Mouse (Mus musculus): ENCODE results near the gene Ang2. TPM values are rescaled to one million over a fixed set of nuclear protein-coding genes. Genes with fewer than 3 reads are reported as not detected.
"Not testable (repeated sequence)": the region's sequence is repeated elsewhere in the genome, so short reads cannot be mapped to it uniquely, and the experiment has no call there.

Ang2 gene
- polyA plus RNA-seq, 1 experiment: 1.7 TPM

DNA sequence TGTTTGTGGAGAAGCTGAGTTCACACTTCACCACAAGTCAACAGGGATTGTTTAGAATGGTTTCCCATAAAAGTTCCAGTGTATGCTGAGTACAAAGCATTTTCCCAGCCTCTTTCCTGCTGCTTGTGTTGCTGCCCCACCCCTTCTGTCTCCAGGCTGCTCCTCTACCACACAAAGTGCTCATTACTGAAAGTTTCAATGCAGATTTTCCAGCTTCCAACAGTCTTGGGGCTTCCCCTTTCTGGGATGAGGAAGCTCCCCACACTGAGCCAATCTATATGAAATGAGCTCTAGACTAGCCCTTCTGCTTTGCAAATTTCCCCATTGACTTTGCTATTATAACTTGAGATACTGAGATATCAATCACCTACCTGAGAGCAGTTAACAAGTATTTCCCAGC, 32.9 kb downstream of the Ang2 start:
- H3K79me3 ChIP-seq (ENCODE audit: low read depth): no peaks in the 10 kb centered on the region
- H3K4me3 ChIP-seq (ENCODE audit: insufficient read depth, poor library complexity, severe bottlenecking): no peak overlapping the region
- no peak for TF ChIP-seq MAX (IDR thresholded peaks at IDR 0.05)
- no peak for TF ChIP-seq USF1 (IDR thresholded peaks at IDR 0.05; ENCODE audit: low read depth)
- H3ac ChIP-seq (ENCODE audit: control insufficient read depth, insufficient read length, low read depth): no peak overlapping the region
- no peaks in the 10 kb centered on the region for H3K27me3 ChIP-seq (ENCODE audit: control insufficient read depth, insufficient read depth, insufficient read length)
- no peaks in the 10 kb centered on the region for H3K36me3 ChIP-seq (ENCODE audit: control insufficient read depth, insufficient read depth)
- no peaks in the 10 kb centered on the region for H3K79me2 ChIP-seq (ENCODE audit: control insufficient read depth, insufficient read depth)

DNA sequence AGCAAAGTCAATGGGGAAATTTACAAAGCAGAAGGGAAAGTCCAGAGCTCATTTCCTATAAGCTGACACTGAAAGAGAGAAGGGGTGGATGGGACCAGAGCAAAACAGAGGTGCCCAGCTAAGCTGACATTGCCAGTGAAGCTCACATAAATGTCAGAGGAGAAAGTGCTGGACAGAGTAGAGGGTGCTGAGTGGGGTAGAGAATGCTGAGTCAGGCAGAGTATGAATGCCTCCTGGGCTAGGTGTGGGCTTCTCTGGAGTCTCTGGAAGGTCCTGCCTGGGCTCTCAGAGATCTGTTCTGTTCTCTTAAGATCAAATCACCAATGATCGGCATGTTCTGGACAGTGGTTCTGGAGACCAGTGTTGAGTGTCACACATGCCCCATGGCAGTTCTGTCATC, 33.5 kb downstream of the Ang2 start:
- Histone ChIP-seq H3K27me3 (ENCODE audit: control insufficient read depth, insufficient read depth, insufficient read length) (no peaks in the 10 kb centered on the region), H3K79me3 (ENCODE audit: low read depth) (no peaks in the 10 kb centered on the region), H3ac (ENCODE audit: control insufficient read depth, insufficient read length, low read depth) (no peak overlapping the region), H3K79me2 (ENCODE audit: control insufficient read depth, insufficient read depth) (no peaks in the 10 kb centered on the region), H3K4me3 (ENCODE audit: insufficient read depth, poor library complexity, severe bottlenecking) (no peak overlapping the region), H3K36me3 (ENCODE audit: control insufficient read depth, insufficient read depth) (no peaks in the 10 kb centered on the region)
- TF ChIP-seq MYOD1 (IDR thresholded peaks at IDR 0.05; ENCODE audit: control insufficient read depth, insufficient read length, low read depth): no peak

GRCm38 (mm10) chr14:51163323-51163722, 35.6 kb downstream of the Ang2 start:
- not testable (repeated sequence) for H3K4me3 ChIP-seq (ENCODE audit: insufficient read depth, poor library complexity, severe bottlenecking); H3ac ChIP-seq (ENCODE audit: control insufficient read depth, insufficient read length, low read depth); H3K27me3 ChIP-seq (ENCODE audit: control insufficient read depth, insufficient read depth, insufficient read length); H3K79me3 ChIP-seq (ENCODE audit: low read depth); H3K79me2 ChIP-seq (ENCODE audit: control insufficient read depth, insufficient read depth); H3K36me3 ChIP-seq (ENCODE audit: control insufficient read depth, insufficient read depth)

DNA sequence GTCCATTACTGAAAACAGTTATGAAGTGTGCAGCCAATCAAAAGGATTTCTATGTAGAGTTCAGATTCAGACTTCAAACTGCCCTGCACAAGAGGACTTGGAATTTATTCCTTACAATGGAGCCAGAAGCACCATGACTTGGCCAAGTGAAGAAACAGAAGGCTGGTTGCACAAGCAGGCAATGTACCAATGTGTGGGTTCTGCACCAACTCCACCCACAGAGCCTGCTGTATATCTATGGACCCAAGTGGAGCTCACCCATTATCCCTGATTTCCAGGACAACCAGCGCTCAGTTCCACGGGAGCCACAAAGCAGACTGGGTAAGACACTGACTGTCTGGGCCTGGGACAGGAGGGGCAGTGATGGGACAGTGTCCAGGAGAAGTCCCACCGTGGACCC, 37.0 kb downstream of the Ang2 start, which contains the start of gene Rnase2b:
Rnase2b (plus strand) TSS at position 285 of the 400 bp plus-strand sequence.
- not testable (repeated sequence) for H3K4me3 ChIP-seq (ENCODE audit: insufficient read depth, poor library complexity, severe bottlenecking); H3K27me3 ChIP-seq (ENCODE audit: control insufficient read depth, insufficient read depth, insufficient read length); H3ac ChIP-seq (ENCODE audit: control insufficient read depth, insufficient read length, low read depth); H3K79me3 ChIP-seq (ENCODE audit: low read depth); H3K36me3 ChIP-seq (ENCODE audit: control insufficient read depth, insufficient read depth); H3K79me2 ChIP-seq (ENCODE audit: control insufficient read depth, insufficient read depth)

DNA sequence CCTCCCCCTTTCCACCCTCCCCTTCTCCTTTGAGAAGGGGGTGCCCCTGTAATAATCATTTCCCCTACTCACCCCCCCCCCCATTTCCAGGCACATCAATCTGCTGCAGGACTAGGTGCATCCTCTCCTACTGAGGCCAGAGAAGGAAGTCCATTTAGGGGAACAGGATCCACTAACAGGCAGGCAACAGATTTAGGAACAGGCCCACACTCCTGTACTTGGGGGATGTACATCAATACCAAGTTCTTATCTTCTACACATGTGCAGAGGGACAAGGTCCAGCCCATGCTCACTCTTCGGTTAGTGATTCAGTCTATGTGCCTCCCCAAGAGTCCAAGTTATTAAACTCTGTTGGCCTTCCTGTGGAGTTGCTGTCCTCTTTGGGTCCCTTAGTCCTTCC, 41.9 kb downstream of the Ang2 start:
- Histone ChIP-seq H3K36me3 (ENCODE audit: control insufficient read depth, insufficient read depth) (no peaks in the 10 kb centered on the region), H3ac (ENCODE audit: control insufficient read depth, insufficient read length, low read depth) (no peak overlapping the region), H3K79me2 (ENCODE audit: control insufficient read depth, insufficient read depth) (no peaks in the 10 kb centered on the region), H3K27me3 (ENCODE audit: control insufficient read depth, insufficient read depth, insufficient read length) (no peaks in the 10 kb centered on the region), H3K4me3 (ENCODE audit: insufficient read depth, poor library complexity, severe bottlenecking) (no peak overlapping the region), H3K79me3 (ENCODE audit: low read depth) (no peaks in the 10 kb centered on the region)
- TF ChIP-seq USF1 (IDR thresholded peaks at IDR 0.05; ENCODE audit: low read depth) (no peak), CEBPB (IDR thresholded peaks at IDR 0.05; ENCODE audit: low read depth) (no peak), FOSL1 (IDR thresholded peaks at IDR 0.05; ENCODE audit: insufficient read depth, low read length, poor library complexity, severe bottlenecking) (no peak), MAX (IDR thresholded peaks at IDR 0.05) (no peak), MYOG (IDR thresholded peaks at IDR 0.05; ENCODE audit: control insufficient read depth, extremely low read depth, insufficient read length) (no peak)

GRCm38 (mm10) chr14:51156736-51157068, 42.2 kb downstream of the Ang2 start:
- Histone ChIP-seq H3K79me2 (ENCODE audit: control insufficient read depth, insufficient read depth) (no peaks in the 10 kb centered on the region), H3K36me3 (ENCODE audit: control insufficient read depth, insufficient read depth) (no peaks in the 10 kb centered on the region), H3ac (ENCODE audit: control insufficient read depth, insufficient read length, low read depth) (no peak overlapping the region), H3K4me3 (ENCODE audit: insufficient read depth, poor library complexity, severe bottlenecking) (no peak overlapping the region), H3K27me3 (ENCODE audit: control insufficient read depth, insufficient read depth, insufficient read length) (no peaks in the 10 kb centered on the region), H3K79me3 (ENCODE audit: low read depth) (no peaks in the 10 kb centered on the region)
- TF ChIP-seq FOSL1 (IDR thresholded peaks at IDR 0.05; ENCODE audit: insufficient read depth, low read length, poor library complexity, severe bottlenecking) (no peak), MYOG (IDR thresholded peaks at IDR 0.05; ENCODE audit: control insufficient read depth, extremely low read depth, insufficient read length) (no peak), CTCF (IDR thresholded peaks at IDR 0.05; ENCODE audit: control insufficient read depth, insufficient read depth, insufficient read length) (no peak), MAX (IDR thresholded peaks at IDR 0.05) (no peak), MYOD1 (IDR thresholded peaks at IDR 0.05; ENCODE audit: control insufficient read depth, insufficient read length, low read depth) (no peak), USF1 (IDR thresholded peaks at IDR 0.05; ENCODE audit: low read depth) (no peak), CEBPB (IDR thresholded peaks at IDR 0.05; ENCODE audit: low read depth) (no peak)

GRCm38 (mm10) chr14:51156056-51156735, 42.8 kb downstream of the Ang2 start:
- no peaks in the 10 kb centered on the region for H3K79me2 ChIP-seq (ENCODE audit: control insufficient read depth, insufficient read depth)
- H3K4me3 ChIP-seq (ENCODE audit: insufficient read depth, poor library complexity, severe bottlenecking): no peak overlapping the region
- no peaks in the 10 kb centered on the region for H3K36me3 ChIP-seq (ENCODE audit: control insufficient read depth, insufficient read depth)
- H3ac ChIP-seq (ENCODE audit: control insufficient read depth, insufficient read length, low read depth): no peak overlapping the region
- no peaks in the 10 kb centered on the region for H3K27me3 ChIP-seq (ENCODE audit: control insufficient read depth, insufficient read depth, insufficient read length)
- TF ChIP-seq MYOG (IDR thresholded peaks at IDR 0.05; ENCODE audit: control insufficient read depth, extremely low read depth, insufficient read length): no peak
- no peaks in the 10 kb centered on the region for H3K79me3 ChIP-seq (ENCODE audit: low read depth)

Measured in C2C12 (cell line).